Mouse (Mus musculus) testis, postnatal 14 days (tissue): ENCODE measurements around the gene 4930449I24Rik.
"Not testable (repeated sequence)": the region's sequence is repeated elsewhere in the genome, so short reads cannot be mapped to it uniquely, and the experiment has no call there.

ENCODE experiments used
- DNase-seq: peaks from one replicate; pipeline ENCODE4 v3.0.0; 2021; ENCODE audit warnings: low spot score

Gene 4930449I24Rik

GRCm38 (mm10) chr5:146502099-146502498, at the start of gene 4930449I24Rik:
TSS of gene 4930449I24Rik (plus strand) at chr5:146502399.
- DNase-seq: not testable (repeated sequence)

GRCm38 (mm10) chr5:146453556-146453955, 48.6 kb upstream of the 4930449I24Rik start:
- DNase-seq: no peak

GRCm38 (mm10) chr5:146461612-146462011, 40.6 kb upstream of the 4930449I24Rik start:
- DNase-seq: no peak

- no peak for DNase-seq
Observed at GRCm38 (mm10) chr5:146466663-146467062, 35.5 kb upstream of the 4930449I24Rik start.

- DNase-seq: no peak
Observed at GRCm38 (mm10) chr5:146468311-146468710, 33.9 kb upstream of the 4930449I24Rik start.

- no peak for DNase-seq
Observed at GRCm38 (mm10) chr5:146470821-146471220, 31.4 kb upstream of the 4930449I24Rik start.

GRCm38 (mm10) chr5:146471311-146471710, 30.9 kb upstream of the 4930449I24Rik start:
- no peak for DNase-seq

- DNase-seq: no peak
Observed at GRCm38 (mm10) chr5:146471821-146472220, 30.4 kb upstream of the 4930449I24Rik start.

- not testable (repeated sequence) for DNase-seq
Observed at GRCm38 (mm10) chr5:146479564-146479963, 22.6 kb upstream of the 4930449I24Rik start.

GRCm38 (mm10) chr5:146481665-146482064, 20.5 kb upstream of the 4930449I24Rik start, which contains the start of gene Gm6408:
TSS of gene Gm6408 (plus strand) at chr5:146481965.
- DNase-seq: not testable (repeated sequence)

- DNase-seq: not testable (repeated sequence)
Observed at GRCm38 (mm10) chr5:146488959-146489358, 13.2 kb upstream of the 4930449I24Rik start.

GRCm38 (mm10) chr5:146491063-146491462, 11.1 kb upstream of the 4930449I24Rik start, which contains the start of gene Gm6370:
TSS of gene Gm6370 (plus strand) at chr5:146491363.
- not testable (repeated sequence) for DNase-seq

GRCm38 (mm10) chr5:146513823-146514222, 11.6 kb downstream of the 4930449I24Rik start, which contains the start of gene Gm3402:
TSS of gene Gm3402 (plus strand) at chr5:146514123.
- not testable (repeated sequence) for DNase-seq

- DNase-seq: not testable (repeated sequence)
Observed at GRCm38 (mm10) chr5:146525501-146525900, 23.3 kb downstream of the 4930449I24Rik start, which contains the start of gene Gm3404. TSS of gene Gm3404 (plus strand) at chr5:146525801.

GRCm38 (mm10) chr5:146537347-146537746, 35.1 kb downstream of the 4930449I24Rik start, which contains the start of gene Gm3409:
TSS of gene Gm3409 (plus strand) at chr5:146537647.
- not testable (repeated sequence) for DNase-seq
